8 mouse cellular contexts compared by ENCODE assay signal in the genomic region with DNA sequence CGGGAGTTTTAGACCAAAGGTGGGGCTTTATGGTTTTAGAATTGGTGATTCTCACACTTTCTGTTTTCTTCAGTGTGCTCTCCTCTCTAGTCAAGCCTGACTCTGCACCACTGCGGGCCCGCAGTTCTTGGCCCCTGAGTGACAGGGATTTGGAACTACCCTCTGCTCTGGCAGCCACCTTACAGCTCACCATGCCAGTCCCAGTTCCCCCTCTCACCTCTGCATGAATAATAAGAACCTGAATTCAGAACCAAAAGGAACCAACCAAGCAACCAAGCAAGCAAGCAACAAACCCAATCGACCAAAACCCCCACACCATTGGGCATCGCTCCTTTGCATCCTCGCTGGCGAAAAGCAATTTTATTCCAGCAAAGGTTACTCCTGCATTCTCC. TPM values are rescaled to one million over a fixed set of nuclear protein-coding genes. Genes with fewer than 3 reads are reported as not detected.
DNase-seq lines count a peak whose midpoint lies in the region; ATAC-seq and TF ChIP-seq lines count a peak whose summit lies in the region.

No protein-coding gene starts in this region.

- 13% methylated on average over 7 of the region's 7 CpGs for WGBS in liver, adult 2 months
- 8% methylated on average over 7 of the region's 7 CpGs for WGBS in embryonic facial prominence, embryonic 13.5 days
- 13% methylated on average over 7 of the region's 7 CpGs for WGBS in intestine, embryonic 14.5 days
- 12% methylated on average over 7 of the region's 7 CpGs for WGBS in neural tube, embryonic 12.5 days

- H3K4me3 ChIP-seq in liver, adult 2 months (ENCODE audit: insufficient read depth, low read depth, low read length), result peak overlapping the region; percentile 77
- peak overlapping the region; percentile 79 for H3K4me3 ChIP-seq in embryonic facial prominence, embryonic 13.5 days
- H3K4me3 ChIP-seq in intestine, embryonic 14.5 days (ENCODE audit: low read depth, low read length), result peak overlapping the region; percentile 74
- H3K4me3 ChIP-seq in neural tube, embryonic 12.5 days, result peak overlapping the region; percentile 76

- H3K4me2 ChIP-seq in embryonic facial prominence, embryonic 13.5 days, result peak overlapping the region; percentile 88
- H3K4me2 ChIP-seq in intestine, embryonic 14.5 days (ENCODE audit: low read length), result peak overlapping the region; percentile 77
- H3K4me2 ChIP-seq in neural tube, embryonic 12.5 days (replicated peaks), result peak overlapping the region; percentile 80

- H3K9ac ChIP-seq in liver, adult 2 months (ENCODE audit: low read depth, low read length), result 0 out of 2 replicates have a peak overlapping the region, but pooled peaks have one; percentile 5
- peak overlapping the region; percentile 79; the same call in 1 of the 2 replicates for H3K9ac ChIP-seq in embryonic facial prominence, embryonic 13.5 days
- no peak overlapping the region for H3K9ac ChIP-seq in intestine, embryonic 14.5 days (ENCODE audit: low read length)
- H3K9ac ChIP-seq in neural tube, embryonic 12.5 days, result peak overlapping the region; percentile 72; the same call in 1 of the 2 replicates

- no peaks in the 10 kb centered on the region; the same call in 1 of the 2 replicates for H3K79me2 ChIP-seq in liver, adult 2 months (ENCODE audit: control insufficient read depth, insufficient read depth, low read length)

- no peak for TF ChIP-seq CTCF in liver, adult 2 months (IDR thresholded peaks at IDR 0.05; ENCODE audit: low read depth, low read length)

- DNase-seq in liver, adult 2 months (ENCODE audit: extremely low read depth, low read depth, low spot score), result no peak
- DNase-seq in liver, result no peak
- DNase-seq in intestine, embryonic 14.5 days (ENCODE audit: low spot score), result no peak
- DNase-seq in left cerebral cortex, adult 18-20 months (ENCODE audit: low spot score in 2 of 2), result no peak
- DNase-seq in embryo, embryonic 11 days, result no peak
- DNase-seq in left cerebral cortex, postnatal 10 days (ENCODE audit: extremely low spot score in 1 of 2, low spot score in 2 of 2), result no peak

- H3K9me3 ChIP-seq in embryonic facial prominence, embryonic 13.5 days, result no peaks in the 10 kb centered on the region
- H3K9me3 ChIP-seq in intestine, embryonic 14.5 days (ENCODE audit: control insufficient read depth, low read length), result no peaks in the 10 kb centered on the region
- H3K9me3 ChIP-seq in neural tube, embryonic 12.5 days, result no peaks in the 10 kb centered on the region

- no peaks in the 10 kb centered on the region for H3K27me3 ChIP-seq in liver, adult 2 months (ENCODE audit: control insufficient read depth, insufficient read depth, low read length)
- H3K27me3 ChIP-seq in embryonic facial prominence, embryonic 13.5 days, result no peaks in the 10 kb centered on the region; the same call in 1 of the 2 replicates
- no peaks in the 10 kb centered on the region for H3K27me3 ChIP-seq in intestine, embryonic 14.5 days (replicated peaks; ENCODE audit: control insufficient read depth, insufficient read depth, low read length)
- no peaks in the 10 kb centered on the region for H3K27me3 ChIP-seq in neural tube, embryonic 12.5 days (replicated peaks)

- H3K4me1 ChIP-seq in liver, adult 2 months (ENCODE audit: control insufficient read depth, insufficient read depth, low read length), result peaks cover 3% of the 10 kb centered on the region; the same call in 1 of the 2 replicates
- H3K4me1 ChIP-seq in embryonic facial prominence, embryonic 13.5 days, result no peaks in the 10 kb centered on the region
- H3K4me1 ChIP-seq in intestine, embryonic 14.5 days (replicated peaks; ENCODE audit: control insufficient read depth, insufficient read depth, low read length), result peaks cover 7% of the 10 kb centered on the region
- no peaks in the 10 kb centered on the region for H3K4me1 ChIP-seq in neural tube, embryonic 12.5 days

- no peak for TF ChIP-seq POLR2A in liver, adult 2 months (IDR thresholded peaks at IDR 0.05; ENCODE audit: extremely low read depth, insufficient read depth, low read length)

- H3K36me3 ChIP-seq in liver, adult 2 months (ENCODE audit: control insufficient read depth, insufficient read depth, low read length), result no peaks in the 10 kb centered on the region
- no peaks in the 10 kb centered on the region for H3K36me3 ChIP-seq in embryonic facial prominence, embryonic 13.5 days
- H3K36me3 ChIP-seq in intestine, embryonic 14.5 days (ENCODE audit: control insufficient read depth, insufficient read depth, low read length), result no peaks in the 10 kb centered on the region
- H3K36me3 ChIP-seq in neural tube, embryonic 12.5 days, result no peaks in the 10 kb centered on the region

- no peak for ATAC-seq in embryonic facial prominence, embryonic 13.5 days (ENCODE audit: insufficient number of reproducible peaks, insufficient read depth, low FRiP score, low TSS enrichment, low read depth)
- peak; percentile 25; the same call in 1 of the 2 replicates for ATAC-seq in intestine, embryonic 14.5 days (replicated peaks; ENCODE audit: low FRiP score, low TSS enrichment, low read depth)
- peak; percentile 48 for ATAC-seq in neural tube, embryonic 12.5 days (ENCODE audit: low FRiP score, low read depth)

- intact Hi-C loops in left cerebral cortex, postnatal 10 days (cut with DNase I), result no loop called here

- no peak overlapping the region for H3K27ac ChIP-seq in liver, adult 2 months (replicated peaks; ENCODE audit: insufficient read depth, low read depth, low read length)
- H3K27ac ChIP-seq in embryonic facial prominence, embryonic 13.5 days, result no peak overlapping the region
- no peak overlapping the region for H3K27ac ChIP-seq in intestine, embryonic 14.5 days (ENCODE audit: low read depth)
- H3K27ac ChIP-seq in neural tube, embryonic 12.5 days, result no peak overlapping the region

RNA-seq across cellular contexts. Expression of a gene that starts 0.4 kb away (rescaled TPM):
- total RNA-seq in liver, adult 2 months (2014; rRNA removed), result 7.9 and 10.3 TPM in 2 replicates
- polyA plus RNA-seq in liver, adult 2 months (2012; rRNA removed), result 2.4 and 3.5 TPM in 2 replicates
- polyA plus RNA-seq in embryonic facial prominence, embryonic 13.5 days (2015; fragmentation: Nextera tagmentation; extraction: Ambion mirVana), result 6.9 TPM in 2 replicates
- 9.8 and 13.5 TPM in 2 replicates for polyA plus RNA-seq in intestine, embryonic 14.5 days (2014; fragmentation: Nextera tagmentation; extraction: Ambion mirVana)
- 15.9 and 16.4 TPM in 2 replicates for polyA plus RNA-seq in neural tube, embryonic 12.5 days (2016; fragmentation: Nextera tagmentation; extraction: Ambion mirVana)
- total RNA-seq in left cerebral cortex, adult 18-20 months (2021), result 100 to 1,000 TPM; 263 to 314 TPM
- 100 to 1,000 TPM; 265 to 270 TPM for total RNA-seq in left cerebral cortex, postnatal 10 days (2021)
